In the genomic region with DNA sequence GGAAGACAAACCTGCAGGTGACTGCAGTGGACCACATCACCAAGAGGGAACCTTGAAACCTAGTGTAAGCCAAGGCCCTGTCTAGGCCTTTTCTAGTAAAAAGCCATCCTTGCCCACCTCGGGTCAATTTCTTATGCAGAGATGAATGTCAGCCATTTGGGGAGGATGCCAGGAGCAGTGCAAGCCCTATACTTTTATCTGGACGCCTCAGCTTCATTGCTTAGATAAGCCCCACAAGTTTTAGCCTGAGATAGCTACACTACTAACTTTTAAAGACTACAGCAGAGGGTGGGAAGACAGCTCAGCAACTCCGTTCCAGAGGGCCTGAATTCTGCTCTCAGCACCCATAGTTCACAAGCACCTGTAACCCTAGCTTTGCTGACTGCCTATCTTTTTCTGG, we compare ENCODE assay signal across 12 mouse cellular contexts. TPM values are rescaled to one million over a fixed set of nuclear protein-coding genes. Genes with fewer than 3 reads are reported as not detected.
DNase-seq lines count a peak whose midpoint lies in the region; ATAC-seq and TF ChIP-seq lines count a peak whose summit lies in the region.
"Had no signal": no experiment of that assay in that cellular context is flagged by ENCODE, and none has a peak within 500 bp of the region (broad histone marks: within the 10 kb centered on the region; RNA-seq: fewer than 3 reads in every experiment).

No protein-coding gene starts in this region.

- no peak overlapping the region for H3K4me2 ChIP-seq in intestine, embryonic 15.5 days (replicated peaks)
- no peak overlapping the region for H3K4me2 ChIP-seq in intestine, postnatal 0 days (replicated peaks; ENCODE audit: low read depth)
- H3K4me2 ChIP-seq in embryonic facial prominence, embryonic 15.5 days (replicated peaks) = 0 out of 2 replicates have a peak overlapping the region, but pooled peaks have one; percentile 90

- H3K4me1 ChIP-seq in intestine, embryonic 15.5 days (replicated peaks) = peaks cover 26% of the 10 kb centered on the region
- peaks cover 10% of the 10 kb centered on the region; the same call in 1 of the 2 replicates for H3K4me1 ChIP-seq in intestine, postnatal 0 days (replicated peaks; ENCODE audit: control insufficient read depth, insufficient read depth, low read length)
- H3K4me1 ChIP-seq in embryonic facial prominence, embryonic 15.5 days = peaks cover 38% of the 10 kb centered on the region

- TF ChIP-seq CTCF in intestine, postnatal 0 days (IDR thresholded peaks at IDR 0.05; ENCODE audit: low read depth) = no peak

- no peaks in the 10 kb centered on the region for H3K27me3 ChIP-seq in intestine, embryonic 15.5 days (replicated peaks)
- H3K27me3 ChIP-seq in intestine, postnatal 0 days (replicated peaks; ENCODE audit: control insufficient read depth, insufficient read depth, low read length) = no peaks in the 10 kb centered on the region
- H3K27me3 ChIP-seq in embryonic facial prominence, embryonic 15.5 days = no peaks in the 10 kb centered on the region

- no peak for ATAC-seq in intestine, embryonic 15.5 days
- ATAC-seq in intestine, postnatal 0 days = no peak
- no peak for ATAC-seq in embryonic facial prominence, embryonic 15.5 days (ENCODE audit: insufficient number of reproducible peaks, low FRiP score, low TSS enrichment, low read depth)
- ATAC-seq in megakaryocyte progenitor cell, adult 5-6 weeks (replicated peaks; ENCODE audit: poor library complexity) = peak; percentile 63
- no peak for ATAC-seq in inflammation-experienced regulatory T-cells, adult 6 months

- H3K9ac ChIP-seq in intestine, embryonic 15.5 days = 0 out of 2 replicates have a peak overlapping the region, but pooled peaks have one; percentile 8
- no peak overlapping the region for H3K9ac ChIP-seq in intestine, postnatal 0 days (ENCODE audit: low read depth, low read length)
- H3K9ac ChIP-seq in embryonic facial prominence, embryonic 15.5 days = no peak overlapping the region

- no peak overlapping the region for H3K27ac ChIP-seq in intestine, embryonic 15.5 days
- no peak overlapping the region for H3K27ac ChIP-seq in intestine, postnatal 0 days (ENCODE audit: low read depth, low read length)
- 0 out of 2 replicates have a peak overlapping the region, but pooled peaks have one; percentile 95 for H3K27ac ChIP-seq in embryonic facial prominence, embryonic 15.5 days (replicated peaks)

- WGBS in intestine, embryonic 15.5 days = 84% methylated on average over 3 of the region's 3 CpGs
- 81% methylated on average over 3 of the region's 3 CpGs for WGBS in intestine, postnatal 0 days
- 84% methylated on average over 3 of the region's 3 CpGs for WGBS in embryonic facial prominence, embryonic 15.5 days

- no peak overlapping the region for H3K4me3 ChIP-seq in intestine, embryonic 15.5 days (replicated peaks)
- no peak overlapping the region for H3K4me3 ChIP-seq in intestine, postnatal 0 days (ENCODE audit: low read depth, low read length)
- H3K4me3 ChIP-seq in embryonic facial prominence, embryonic 15.5 days (replicated peaks) = no peak overlapping the region

- DNase-seq in c-Kit-negative CD71-positive TER-119-positive erythroid progenitor cells, embryonic 14.5 days (ENCODE audit: low read depth, low spot score) = peak; percentile 65
- no peak for DNase-seq in layer of hippocampus, adult 9-10 months (ENCODE audit: low spot score)
- DNase-seq in kidney, postnatal 10 days = no peak
- DNase-seq: gastrocnemius, postnatal 25 days had no signal

- H3K9me3 ChIP-seq in intestine, embryonic 15.5 days = no peaks in the 10 kb centered on the region
- no peaks in the 10 kb centered on the region for H3K9me3 ChIP-seq in intestine, postnatal 0 days (ENCODE audit: control insufficient read depth)
- no peaks in the 10 kb centered on the region for H3K9me3 ChIP-seq in embryonic facial prominence, embryonic 15.5 days (replicated peaks)

- H3K36me3 ChIP-seq in intestine, embryonic 15.5 days = peaks cover 19% of the 10 kb centered on the region
- H3K36me3 ChIP-seq in intestine, postnatal 0 days (ENCODE audit: control insufficient read depth, insufficient read depth) = peaks cover 20% of the 10 kb centered on the region
- peaks cover 32% of the 10 kb centered on the region for H3K36me3 ChIP-seq in embryonic facial prominence, embryonic 15.5 days

RNA-seq across cellular contexts. Expression of a gene that starts 1.0 kb away (rescaled TPM):
- 18.3 and 21.8 TPM in 2 replicates for polyA plus RNA-seq in intestine, embryonic 15.5 days (2015; fragmentation: Nextera tagmentation; extraction: Ambion mirVana)
- polyA plus RNA-seq in intestine, postnatal 0 days (2015; fragmentation: Nextera tagmentation; extraction: Ambion mirVana) = 13.9 and 15.0 TPM in 2 replicates
- polyA plus RNA-seq in embryonic facial prominence, embryonic 15.5 days (2015; fragmentation: Nextera tagmentation; extraction: Ambion mirVana) = 31.4 and 36.0 TPM in 2 replicates
- total RNA-seq in megakaryocyte progenitor cell, adult 5-6 weeks (2015) = 11.0 and 11.7 TPM in 2 replicates
- total RNA-seq in megakaryocyte progenitor cell, adult 5-6 weeks (2017) = 13.4 and 18.1 TPM in 2 replicates
- polyA plus RNA-seq in inflammation-experienced regulatory T-cells, adult 6 months (2017; shearing (Covaris generic)) = 1 to 10 TPM; 2.5 to 5.3 (median 2.8) TPM

RNA-seq across cellular contexts. Expression of a gene that starts 13.2 kb away (rescaled TPM):
- 0.63 and 0.95 TPM in 2 replicates for polyA plus RNA-seq in intestine, embryonic 15.5 days (2015; fragmentation: Nextera tagmentation; extraction: Ambion mirVana)
- polyA plus RNA-seq in intestine, postnatal 0 days (2015; fragmentation: Nextera tagmentation; extraction: Ambion mirVana) = 0.14 TPM in 1 of 2 replicates, not detected in the other
- polyA plus RNA-seq in embryonic facial prominence, embryonic 15.5 days (2015; fragmentation: Nextera tagmentation; extraction: Ambion mirVana) = 1.5 and 2.2 TPM in 2 replicates
- total RNA-seq in megakaryocyte progenitor cell, adult 5-6 weeks (2015) = 5.9 and 6.8 TPM in 2 replicates
- 2.8 and 4.4 TPM in 2 replicates for total RNA-seq in megakaryocyte progenitor cell, adult 5-6 weeks (2017)
- polyA plus RNA-seq in inflammation-experienced regulatory T-cells, adult 6 months (2017; shearing (Covaris generic)) = 1 to 10 TPM in 2 of 3 experiments, under 1 TPM in 1; 0.87 to 2.3 (median 2.0) TPM

RNA-seq across cellular contexts. Expression of a gene that starts 13.5 kb away (rescaled TPM):
- polyA plus RNA-seq in intestine, embryonic 15.5 days (2015; fragmentation: Nextera tagmentation; extraction: Ambion mirVana) = 131 and 140 TPM in 2 replicates
- polyA plus RNA-seq in intestine, postnatal 0 days (2015; fragmentation: Nextera tagmentation; extraction: Ambion mirVana) = 99.5 and 102 TPM in 2 replicates
- 149 and 162 TPM in 2 replicates for polyA plus RNA-seq in embryonic facial prominence, embryonic 15.5 days (2015; fragmentation: Nextera tagmentation; extraction: Ambion mirVana)
- 65.5 and 73.4 TPM in 2 replicates for total RNA-seq in megakaryocyte progenitor cell, adult 5-6 weeks (2015)
- total RNA-seq in megakaryocyte progenitor cell, adult 5-6 weeks (2017) = 33.5 and 36.9 TPM in 2 replicates
- 100 to 1,000 TPM in 1 of 3 experiments, 10 to 100 TPM in 2; 77.6 to 107 (median 89.0) TPM for polyA plus RNA-seq in inflammation-experienced regulatory T-cells, adult 6 months (2017; shearing (Covaris generic))

RNA-seq across cellular contexts. Expression of a gene that starts 40.4 kb away (rescaled TPM):
- polyA plus RNA-seq in intestine, embryonic 15.5 days (2015; fragmentation: Nextera tagmentation; extraction: Ambion mirVana) = 34.2 and 38.3 TPM in 2 replicates
- 14.8 and 16.9 TPM in 2 replicates for polyA plus RNA-seq in intestine, postnatal 0 days (2015; fragmentation: Nextera tagmentation; extraction: Ambion mirVana)
- 58.3 and 66.1 TPM in 2 replicates for polyA plus RNA-seq in embryonic facial prominence, embryonic 15.5 days (2015; fragmentation: Nextera tagmentation; extraction: Ambion mirVana)
- total RNA-seq in megakaryocyte progenitor cell, adult 5-6 weeks (2015) = 9.6 and 11.7 TPM in 2 replicates
- total RNA-seq in megakaryocyte progenitor cell, adult 5-6 weeks (2017) = 30.2 and 32.6 TPM in 2 replicates
- polyA plus RNA-seq in inflammation-experienced regulatory T-cells, adult 6 months (2017; shearing (Covaris generic)) = 10 to 100 TPM in 1 of 3 experiments, 1 to 10 TPM in 2; 8.1 to 10.8 (median 9.8) TPM

RNA-seq across cellular contexts. Expression of a gene that starts 46.2 kb away (rescaled TPM):
- polyA plus RNA-seq in intestine, embryonic 15.5 days (2015; fragmentation: Nextera tagmentation; extraction: Ambion mirVana) = 0.10 and 0.11 TPM in 2 replicates
- not detected in 2 replicates for polyA plus RNA-seq in intestine, postnatal 0 days (2015; fragmentation: Nextera tagmentation; extraction: Ambion mirVana)
- polyA plus RNA-seq in embryonic facial prominence, embryonic 15.5 days (2015; fragmentation: Nextera tagmentation; extraction: Ambion mirVana) = 3.1 and 3.3 TPM in 2 replicates
- total RNA-seq in megakaryocyte progenitor cell, adult 5-6 weeks (2015) = not detected in 2 replicates
- 0.17 and 0.34 TPM in 2 replicates for total RNA-seq in megakaryocyte progenitor cell, adult 5-6 weeks (2017)
- not detected for polyA plus RNA-seq in inflammation-experienced regulatory T-cells, adult 6 months (2017; shearing (Covaris generic))
- total RNA-seq: gastrocnemius, postnatal 25 days; neutrophil, adult 5-6 weeks had no signal
- polyA plus RNA-seq: embryonic facial prominence, embryonic 11.5 days; kidney, postnatal 0 days had no signal
